Mouse (Mus musculus) E14TG2a.4 (cell line): ENCODE results near the gene Ccdc114.

ENCODE experiments used
- H3K27me3 ChIP-seq: 2 replicates; pipeline ENCODE4 v1.6.1; 2014; ENCODE audit warnings: low read length, control low read depth; ENCODE audit not compliant: insufficient read depth
- H3K36me3 ChIP-seq: 2 replicates; pipeline ENCODE4 v1.6.1; 2014; ENCODE audit warnings: low read length, control low read depth; ENCODE audit not compliant: insufficient read depth
- H3K4me1 ChIP-seq: replicated peaks from 2 replicates; pipeline ENCODE4 v1.6.1; 2014; ENCODE audit warnings: low read depth, low read length, control low read depth
- H3K4me3 ChIP-seq: replicated peaks from 2 replicates; pipeline ENCODE4 v1.5.1; 2014; ENCODE audit warnings: mild to moderate bottlenecking, low read length
- H3K9me3 ChIP-seq: 2 replicates; pipeline ENCODE4 v1.6.1; 2014; ENCODE audit warnings: low read length, control low read depth
- CTCF ChIP-seq: conservative IDR thresholded peaks from 2 replicates; pipeline ENCODE4 v1.5.1; 2014; ENCODE audit warnings: low read length
- NANOG ChIP-seq: IDR thresholded peaks from 2 replicates; pipeline ENCODE4 v1.6.1; 2014; ENCODE audit warnings: borderline replicate concordance, low read length, mixed read lengths
- POU5F1 ChIP-seq: IDR thresholded peaks from 2 replicates; pipeline ENCODE4 v1.6.1; 2014; ENCODE audit warnings: low read length, borderline replicate concordance

Ccdc114 gene

DNA sequence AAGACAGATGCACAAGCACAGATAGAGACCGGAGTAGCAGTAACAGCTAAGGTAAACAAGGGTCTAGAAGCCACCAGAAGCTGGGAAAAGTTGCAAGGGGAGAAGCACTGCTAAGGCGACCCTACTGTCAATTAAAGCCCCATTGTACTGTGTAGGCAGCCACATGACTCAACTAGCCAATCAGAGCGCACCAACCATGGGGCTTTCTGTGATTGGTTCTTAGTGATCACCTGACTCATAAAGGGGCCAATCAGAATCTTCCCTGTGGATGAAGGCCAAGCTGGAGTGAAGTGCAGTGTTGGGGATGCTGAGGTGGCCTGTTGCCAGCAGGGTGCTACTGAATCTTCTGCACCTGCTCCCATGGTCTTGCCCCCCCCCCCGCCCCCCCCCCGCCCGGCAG is 63.0 kb downstream of the Ccdc114 start:
- H3K9me3 ChIP-seq = no peaks in the 10 kb centered on the region

DNA sequence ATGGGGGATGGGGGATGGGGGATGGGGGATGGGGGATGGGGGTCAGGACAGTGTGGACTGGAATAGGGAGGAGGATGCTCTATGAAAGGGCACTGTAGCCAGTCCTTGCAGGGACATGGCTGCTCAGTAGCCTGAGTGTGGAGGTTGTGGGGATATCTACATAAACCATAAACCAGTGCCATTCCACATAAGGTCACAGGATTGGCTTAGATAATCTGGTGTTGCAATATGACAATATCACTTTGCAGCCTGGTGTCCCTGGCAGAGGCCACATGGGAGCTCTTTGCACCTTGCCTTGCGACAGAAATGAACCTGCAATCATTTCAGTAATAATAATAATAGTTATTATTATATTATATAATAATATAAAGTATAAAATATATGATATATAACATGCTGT is 64.5 kb downstream of the Ccdc114 start:
- TF ChIP-seq POU5F1 (no peak), CTCF (no peak), NANOG (no peak)
- no peak overlapping the region for H3K4me3 ChIP-seq
- peaks cover 11% of the 10 kb centered on the region for H3K4me1 ChIP-seq
- no peaks in the 10 kb centered on the region for H3K9me3 ChIP-seq
- no peaks in the 10 kb centered on the region for H3K27me3 ChIP-seq
- no peaks in the 10 kb centered on the region for H3K36me3 ChIP-seq

More for the DNA sequence above, 63.0 kb downstream of the Ccdc114 start:
- Histone ChIP-seq H3K36me3 (no peaks in the 10 kb centered on the region), H3K27me3 (no peaks in the 10 kb centered on the region), H3K4me3 (no peak overlapping the region), H3K4me1 (peaks cover 11% of the 10 kb centered on the region)
- TF ChIP-seq POU5F1 (no peak), NANOG (no peak), CTCF (no peak)

DNA sequence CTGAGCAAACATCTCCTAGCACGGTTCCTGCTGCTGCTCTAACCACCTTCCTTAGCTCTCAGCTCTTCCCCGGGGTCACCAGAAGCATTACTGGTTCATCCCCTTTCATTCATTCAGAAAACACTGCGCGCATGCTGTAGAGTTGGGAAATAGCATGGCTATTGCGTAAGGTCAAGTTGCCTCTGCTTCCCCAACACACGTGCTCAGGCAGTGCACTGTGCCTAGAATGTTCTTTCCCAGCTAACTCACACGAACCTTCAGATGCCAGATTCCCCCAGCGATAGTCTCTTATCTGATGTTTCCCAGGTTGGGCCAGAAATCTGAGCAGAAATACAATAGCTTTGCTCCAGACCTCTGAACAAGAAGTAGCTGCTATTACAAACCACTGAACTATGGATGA is 68.6 kb downstream of the Ccdc114 start:
- Histone ChIP-seq H3K4me3 (no peak overlapping the region), H3K9me3 (no peaks in the 10 kb centered on the region), H3K36me3 (no peaks in the 10 kb centered on the region), H3K27me3 (no peaks in the 10 kb centered on the region), H3K4me1 (no peaks in the 10 kb centered on the region)
- TF ChIP-seq CTCF = no peak
- TF ChIP-seq NANOG = no peak
- no peak for TF ChIP-seq POU5F1
